Comparison of ENCODE assay signal across 8 mouse cellular contexts in the genomic region with DNA sequence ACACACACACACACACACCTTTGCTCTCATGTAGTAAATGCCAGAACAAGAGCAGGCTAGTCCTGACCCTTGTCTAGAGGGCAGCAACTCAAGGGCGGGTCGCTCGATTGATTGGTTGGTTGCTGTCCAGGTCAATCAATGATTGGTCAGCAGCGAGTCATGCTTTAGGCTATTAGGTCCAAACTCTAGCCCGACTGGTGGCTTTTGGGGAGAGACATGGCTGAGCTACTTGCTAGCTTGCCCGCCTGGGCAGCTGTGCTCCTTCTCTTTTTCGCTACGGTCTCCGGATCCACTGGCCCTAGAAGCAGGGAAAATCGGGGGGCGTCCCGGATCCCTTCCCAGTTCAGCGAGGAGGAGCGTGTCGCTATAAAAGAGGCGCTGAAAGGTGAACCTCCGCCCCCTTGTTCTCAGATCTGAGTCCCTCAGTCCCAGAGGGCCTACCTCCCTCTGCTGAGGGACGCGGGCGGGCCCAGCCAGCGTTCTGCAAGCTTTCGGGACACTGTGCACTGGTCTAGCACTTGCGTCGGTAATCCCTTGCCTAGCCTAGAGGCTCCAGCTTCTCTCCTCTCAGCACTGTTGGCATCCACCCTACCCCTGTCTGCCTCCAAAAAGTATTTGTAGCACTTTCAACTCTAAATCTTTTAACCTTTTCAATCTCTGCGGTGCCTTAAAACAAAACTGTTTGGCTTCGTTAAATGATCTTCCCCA. TPM values are rescaled to one million over a fixed set of nuclear protein-coding genes. Genes with fewer than 3 reads are reported as not detected.
A peak's percentile ranks its signal among the peaks of the same experiment; 100 is the strongest.
DNase-seq lines count a peak whose midpoint lies in the region; ATAC-seq lines count a peak whose summit lies in the region.

A gene (plus strand): TSS at position 180 of the 708 bp plus-strand sequence.

- peak within 1 kb of the TSS; percentile 17; the same call in 1 of the 2 replicates for H3K4me3 ChIP-seq in forebrain, embryonic 11.5 days (ENCODE audit: low read depth, low read length)
- peak within 1 kb of the TSS; percentile 30 for H3K4me3 ChIP-seq in lung, embryonic 16.5 days (ENCODE audit: low read length)

- peak within 1 kb of the TSS; percentile 49 for H3K9ac ChIP-seq in forebrain, embryonic 11.5 days (ENCODE audit: low read length)
- peak within 1 kb of the TSS; percentile 56 for H3K9ac ChIP-seq in lung, embryonic 16.5 days (ENCODE audit: low read length)

- intact Hi-C loops in heart, postnatal 10 days (cut with DNase I): loop anchor here (5.0 kb wide), 1 partner anchor 40 kb away; no protein-coding TSS in a partner anchor

- H3K4me2 ChIP-seq in forebrain, embryonic 11.5 days (ENCODE audit: low read depth, low read length, severe bottlenecking): peak within 1 kb of the TSS; percentile 46
- H3K4me2 ChIP-seq in lung, embryonic 16.5 days (ENCODE audit: low read depth, low read length): peak within 1 kb of the TSS; percentile 56

- 7% methylated on average over 26 of the region's 26 CpGs for WGBS in forebrain, embryonic 11.5 days
- 11% methylated on average over 26 of the region's 26 CpGs for WGBS in lung, embryonic 16.5 days

- no peaks in the 10 kb centered on the region for H3K36me3 ChIP-seq in forebrain, embryonic 11.5 days (ENCODE audit: control insufficient read depth, insufficient read depth, low read length)
- no peaks in the 10 kb centered on the region for H3K36me3 ChIP-seq in lung, embryonic 16.5 days (ENCODE audit: control insufficient read depth, insufficient read depth, low read length)

- H3K4me1 ChIP-seq in forebrain, embryonic 11.5 days (replicated peaks; ENCODE audit: control insufficient read depth, insufficient read depth, low read length): 0 out of 2 replicates have a peak, but pooled peaks cover 2% of the 10 kb centered on the region
- no peaks in the 10 kb centered on the region; the same call in 1 of the 2 replicates for H3K4me1 ChIP-seq in lung, embryonic 16.5 days (replicated peaks; ENCODE audit: control insufficient read depth, insufficient read depth, low read length)

- no peak within 1 kb of the TSS for H3K27ac ChIP-seq in forebrain, embryonic 11.5 days (ENCODE audit: low read depth, low read length)
- no peak within 1 kb of the TSS for H3K27ac ChIP-seq in lung, embryonic 16.5 days (ENCODE audit: low read length)

- 0 out of 2 replicates have a peak, but pooled peaks have one; percentile 49 for ATAC-seq in forebrain, embryonic 11.5 days (replicated peaks; ENCODE audit: low FRiP score)
- ATAC-seq in lung, embryonic 16.5 days (ENCODE audit: low read depth): peak; percentile 60; the same call in 1 of the 2 replicates

- peak; percentile 12 for DNase-seq in right cerebral cortex, postnatal 4 days
- DNase-seq in right cerebral cortex, adult 18-20 months: no peak
- DNase-seq in forebrain, embryonic 11.5 days (ENCODE audit: low spot score): peak; percentile 54
- peak; percentile 68 to 76 for DNase-seq in heart, postnatal 10 days
- peak; percentile 82 for DNase-seq in kidney, postnatal 10 days
- DNase-seq in ovary, postnatal 10 days (ENCODE audit: low spot score): peak; percentile 7
- DNase-seq in thymus, postnatal 4 days: no peak

- H3K9me3 ChIP-seq in forebrain, embryonic 11.5 days (ENCODE audit: control insufficient read depth, low read length): no peaks in the 10 kb centered on the region
- no peaks in the 10 kb centered on the region for H3K9me3 ChIP-seq in lung, embryonic 16.5 days (ENCODE audit: control insufficient read depth, low read length)

- H3K27me3 ChIP-seq in forebrain, embryonic 11.5 days (ENCODE audit: control insufficient read depth, insufficient read depth, low read length): no peaks in the 10 kb centered on the region
- H3K27me3 ChIP-seq in lung, embryonic 16.5 days (ENCODE audit: control insufficient read depth, insufficient read depth, low read depth, low read length): peaks cover 9% of the 10 kb centered on the region; the same call in 1 of the 2 replicates

RNA-seq across cellular contexts. Expression of the gene that starts here (rescaled TPM):
- polyA plus RNA-seq in forebrain, embryonic 11.5 days (2014; fragmentation: Nextera tagmentation; extraction: Ambion mirVana): 0.86 and 1.2 TPM in 2 replicates
- total RNA-seq in heart, postnatal 10 days (2021): 1 to 10 TPM; 3.0 to 4.0 TPM
- 0.68 and 0.70 TPM in 2 replicates for polyA plus RNA-seq in lung, embryonic 16.5 days (2015; fragmentation: Nextera tagmentation; extraction: Ambion mirVana)

Comparison
In these comparisons a context has a peak if more than half of its experiments do, and no peak if none do; other contexts are left out.
1. DNase-seq: peak in right cerebral cortex, postnatal 4 days (single experiment), forebrain, embryonic 11.5 days (single experiment), heart, postnatal 10 days (2 of 2), kidney, postnatal 10 days (single experiment) and ovary, postnatal 10 days (single experiment); none in right cerebral cortex, adult 18-20 months (single experiment) and thymus, postnatal 4 days (single experiment).
2. Peak in ATAC-seq, H3K4me3 ChIP-seq, H3K9ac ChIP-seq and H3K4me2 ChIP-seq in lung, embryonic 16.5 days; RNA of the gene not detected or under 1 TPM.